Mouse (Mus musculus) myocyte (in vitro differentiated cells): ENCODE results near the gene Dhx32.

Source experiments
- CEBPB ChIP-seq: IDR thresholded peaks from 2 replicates; pipeline ENCODE4 v1.6.1; 2011; ENCODE audit warnings: mild to moderate bottlenecking, moderate library complexity; ENCODE audit not compliant: poor library complexity, insufficient read depth, severe bottlenecking
- MYOG ChIP-seq, 3 experiments: IDR thresholded peaks; one replicate each; pipeline ENCODE4 v1.6.1; 2011; ENCODE audit warnings: control low read depth in 2 of 3, low read depth in 2 of 3, mild to moderate bottlenecking in 2 of 3; ENCODE audit not compliant: insufficient read length in 2 of 3, control insufficient read depth in 1 of 3, insufficient read depth in 1 of 3
- POLR2A ChIP-seq: IDR thresholded peaks from one replicate; pipeline ENCODE4 v1.6.1; 2011; ENCODE audit warnings: low read depth, mild to moderate bottlenecking, control low read depth, moderate library complexity; ENCODE audit not compliant: insufficient read length
- USF1 ChIP-seq: IDR thresholded peaks from one replicate; pipeline ENCODE4 v1.6.1; 2011; ENCODE audit warnings: low read depth, mild to moderate bottlenecking, control low read depth, moderate library complexity

DNA sequence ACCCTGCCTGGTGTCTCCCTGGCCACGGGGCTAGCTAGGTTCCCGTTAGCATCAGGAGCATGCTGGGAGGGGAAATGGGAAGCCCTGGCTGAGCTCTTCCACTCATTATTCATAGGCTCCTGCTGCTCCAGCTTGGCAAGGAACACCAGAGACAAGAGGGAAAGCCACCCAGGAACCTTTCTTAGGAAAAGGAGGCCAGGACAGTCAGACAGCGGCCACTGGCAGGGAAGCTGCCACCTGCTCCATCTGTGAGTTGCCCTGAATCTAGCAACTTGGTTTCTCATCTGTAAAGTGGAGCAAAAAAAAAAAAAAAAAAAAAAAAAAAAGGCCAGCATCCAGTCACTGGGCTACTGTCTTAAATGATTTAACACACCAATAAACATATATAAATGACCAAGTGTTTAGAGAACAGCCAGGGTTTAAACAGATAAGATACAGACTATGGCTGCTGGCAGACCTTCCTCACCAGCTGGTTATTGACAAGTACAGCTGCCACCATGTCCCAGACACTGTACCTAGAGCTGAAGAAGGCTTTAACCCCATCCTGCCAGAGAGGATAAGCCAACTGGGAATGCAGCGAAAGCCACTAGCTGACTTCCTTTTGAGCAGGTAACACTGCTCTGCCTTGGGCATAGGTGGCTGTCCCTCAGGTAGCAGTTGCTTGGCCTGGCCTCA lies 50.4 kb downstream of the Dhx32 start:
- no peak for TF ChIP-seq CEBPB
- no peak for TF ChIP-seq MYOG (IDR thresholded peaks at IDR 0.05; ENCODE audit: control insufficient read depth in 1 of 3, insufficient read depth in 1 of 3, insufficient read length in 2 of 3, low read depth in 2 of 3)
- no peak for TF ChIP-seq POLR2A
- TF ChIP-seq USF1: no peak
